Mouse (Mus musculus): ENCODE measurements at regions not wholly inside any gene's neighbourhood (a gene's known extent, or its start where the extent isn't known, plus 50 kb on each side); places are given as distances from the start of the nearest gene placed in this dataset.

- no peaks in the 10 kb centered on the region for H3K9me3 ChIP-seq (ENCODE audit: control insufficient read depth, low read length)
- no peaks in the 10 kb centered on the region for H3K4me1 ChIP-seq (replicated peaks; ENCODE audit: control insufficient read depth, insufficient read depth, low read length)
- no peak overlapping the region for H3K4me3 ChIP-seq (ENCODE audit: low read length)
- no peaks in the 10 kb centered on the region for H3K36me3 ChIP-seq (ENCODE audit: control insufficient read depth, insufficient read depth, low read length)
- H3K27me3 ChIP-seq (ENCODE audit: control insufficient read depth, insufficient read depth, low read depth, low read length), result no peaks in the 10 kb centered on the region
- H3K27ac ChIP-seq (ENCODE audit: low read length), result no peak overlapping the region
- ATAC-seq (ENCODE audit: low read depth), result peak; percentile 45; the same call in 1 of the 2 replicates
- no peak overlapping the region for H3K4me2 ChIP-seq (ENCODE audit: low read depth, low read length)
- H3K9ac ChIP-seq (ENCODE audit: low read length), result no peak overlapping the region
- WGBS, result 27% methylated on average over 6 of the region's 6 CpGs
Observed at GRCm38 (mm10) chr16:76694913-76695312, 318.6 kb upstream of the Usp25 start.

- Histone ChIP-seq H3K27ac (ENCODE audit: low read length) (no peak overlapping the region), H3K36me3 (ENCODE audit: control insufficient read depth, insufficient read depth, low read length) (no peaks in the 10 kb centered on the region), H3K4me2 (ENCODE audit: low read depth, low read length) (no peak overlapping the region), H3K9me3 (ENCODE audit: control insufficient read depth, low read length) (no peaks in the 10 kb centered on the region), H3K4me1 (replicated peaks; ENCODE audit: control insufficient read depth, insufficient read depth, low read length) (no peaks in the 10 kb centered on the region), H3K9ac (ENCODE audit: low read length) (no peak overlapping the region), H3K4me3 (ENCODE audit: low read length) (no peak overlapping the region), H3K27me3 (ENCODE audit: control insufficient read depth, insufficient read depth, low read depth, low read length) (no peaks in the 10 kb centered on the region)
- ATAC-seq (ENCODE audit: low read depth), result peak; percentile 89
- 76% methylated on average over 18 of the region's 18 CpGs for WGBS
Observed at GRCm38 (mm10) chr16:76687735-76688447, 314.3 kb upstream of the Nrip1 start.

GRCm38 (mm10) chr16:76685562-76685961 is 311.9 kb upstream of the Nrip1 start:
- no peaks in the 10 kb centered on the region for H3K36me3 ChIP-seq (ENCODE audit: control insufficient read depth, insufficient read depth, low read length)
- H3K4me3 ChIP-seq (ENCODE audit: low read length), result no peak overlapping the region
- H3K27ac ChIP-seq (ENCODE audit: low read length), result no peak overlapping the region
- ATAC-seq (ENCODE audit: low read depth), result no peak
- 61% methylated on average over 8 of the region's 8 CpGs for WGBS
- H3K4me2 ChIP-seq (ENCODE audit: low read depth, low read length), result no peak overlapping the region
- peaks cover 5% of the 10 kb centered on the region; the same call in 1 of the 2 replicates for H3K4me1 ChIP-seq (replicated peaks; ENCODE audit: control insufficient read depth, insufficient read depth, low read length)
- no peak overlapping the region for H3K9ac ChIP-seq (ENCODE audit: low read length)
- H3K9me3 ChIP-seq (ENCODE audit: control insufficient read depth, low read length), result no peaks in the 10 kb centered on the region
- no peaks in the 10 kb centered on the region for H3K27me3 ChIP-seq (ENCODE audit: control insufficient read depth, insufficient read depth, low read depth, low read length)

GRCm38 (mm10) chr16:76680061-76680911 is 306.7 kb upstream of the Nrip1 start:
- ATAC-seq (ENCODE audit: low read depth), result peak; percentile 89
- peak overlapping the region; percentile 64 for H3K4me2 ChIP-seq (ENCODE audit: low read depth, low read length)
- H3K4me1 ChIP-seq (replicated peaks; ENCODE audit: control insufficient read depth, insufficient read depth, low read length), result peaks cover 5% of the 10 kb centered on the region; the same call in 1 of the 2 replicates
- H3K27ac ChIP-seq (ENCODE audit: low read length), result peak overlapping the region; percentile 61
- no peaks in the 10 kb centered on the region for H3K27me3 ChIP-seq (ENCODE audit: control insufficient read depth, insufficient read depth, low read depth, low read length)
- WGBS, result 13% methylated on average over 19 of the region's 19 CpGs
- H3K9me3 ChIP-seq (ENCODE audit: control insufficient read depth, low read length), result peaks cover 3% of the 10 kb centered on the region; the same call in 1 of the 2 replicates
- H3K4me3 ChIP-seq (ENCODE audit: low read length), result peak overlapping the region; percentile 48
- no peaks in the 10 kb centered on the region for H3K36me3 ChIP-seq (ENCODE audit: control insufficient read depth, insufficient read depth, low read length)
- peak overlapping the region; percentile 53 for H3K9ac ChIP-seq (ENCODE audit: low read length)

GRCm38 (mm10) chr16:76678885-76679284 is 305.3 kb upstream of the Nrip1 start:
- WGBS, result 68% methylated on average over 3 of the region's 3 CpGs
- H3K27me3 ChIP-seq (ENCODE audit: control insufficient read depth, insufficient read depth, low read depth, low read length), result no peaks in the 10 kb centered on the region
- H3K9ac ChIP-seq (ENCODE audit: low read length), result no peak overlapping the region

GRCm38 (mm10) chr16:76669795-76670194 is 296.2 kb upstream of the Nrip1 start:
- Histone ChIP-seq H3K9ac (ENCODE audit: low read length) (no peak overlapping the region), H3K27ac (ENCODE audit: low read length) (no peak overlapping the region), H3K36me3 (ENCODE audit: control insufficient read depth, insufficient read depth, low read length) (no peaks in the 10 kb centered on the region), H3K4me2 (ENCODE audit: low read depth, low read length) (no peak overlapping the region), H3K4me1 (replicated peaks; ENCODE audit: control insufficient read depth, insufficient read depth, low read length) (no peaks in the 10 kb centered on the region), H3K9me3 (ENCODE audit: control insufficient read depth, low read length) (no peaks in the 10 kb centered on the region), H3K27me3 (ENCODE audit: control insufficient read depth, insufficient read depth, low read depth, low read length) (no peaks in the 10 kb centered on the region), H3K4me3 (ENCODE audit: low read length) (no peak overlapping the region)
- 82% methylated on average over 4 of the region's 4 CpGs for WGBS
- ATAC-seq (ENCODE audit: low read depth), result no peak

More at GRCm38 (mm10) chr16:76678885-76679284, 305.3 kb upstream of the Nrip1 start:
- no peak for ATAC-seq (ENCODE audit: low read depth)
- Histone ChIP-seq H3K9me3 (ENCODE audit: control insufficient read depth, low read length) (peaks cover 3% of the 10 kb centered on the region; the same call in 1 of the 2 replicates), H3K4me2 (ENCODE audit: low read depth, low read length) (no peak overlapping the region), H3K27ac (ENCODE audit: low read length) (no peak overlapping the region), H3K4me1 (replicated peaks; ENCODE audit: control insufficient read depth, insufficient read depth, low read length) (peaks cover 5% of the 10 kb centered on the region; the same call in 1 of the 2 replicates), H3K4me3 (ENCODE audit: low read length) (no peak overlapping the region), H3K36me3 (ENCODE audit: control insufficient read depth, insufficient read depth, low read length) (no peaks in the 10 kb centered on the region)

GRCm38 (mm10) chr16:76667046-76667445 is 293.4 kb upstream of the Nrip1 start:
- Histone ChIP-seq H3K27ac (ENCODE audit: low read length) (no peak overlapping the region), H3K36me3 (ENCODE audit: control insufficient read depth, insufficient read depth, low read length) (no peaks in the 10 kb centered on the region), H3K9ac (ENCODE audit: low read length) (no peak overlapping the region), H3K4me2 (ENCODE audit: low read depth, low read length) (no peak overlapping the region), H3K9me3 (ENCODE audit: control insufficient read depth, low read length) (no peaks in the 10 kb centered on the region), H3K27me3 (ENCODE audit: control insufficient read depth, insufficient read depth, low read depth, low read length) (no peaks in the 10 kb centered on the region), H3K4me1 (replicated peaks; ENCODE audit: control insufficient read depth, insufficient read depth, low read length) (no peaks in the 10 kb centered on the region), H3K4me3 (ENCODE audit: low read length) (no peak overlapping the region)
- WGBS, result 60% methylated on average over 3 of the region's 3 CpGs
- no peak for ATAC-seq (ENCODE audit: low read depth)

- 33% methylated on average over 3 of the region's 3 CpGs for WGBS
- ATAC-seq (ENCODE audit: low read depth), result no peak
- Histone ChIP-seq H3K4me3 (ENCODE audit: low read length) (no peak overlapping the region), H3K9me3 (ENCODE audit: control insufficient read depth, low read length) (no peaks in the 10 kb centered on the region), H3K27me3 (ENCODE audit: control insufficient read depth, insufficient read depth, low read depth, low read length) (no peaks in the 10 kb centered on the region), H3K4me1 (replicated peaks; ENCODE audit: control insufficient read depth, insufficient read depth, low read length) (no peaks in the 10 kb centered on the region), H3K36me3 (ENCODE audit: control insufficient read depth, insufficient read depth, low read length) (no peaks in the 10 kb centered on the region), H3K27ac (ENCODE audit: low read length) (no peak overlapping the region), H3K9ac (ENCODE audit: low read length) (no peak overlapping the region), H3K4me2 (ENCODE audit: low read depth, low read length) (no peak overlapping the region)
Observed at GRCm38 (mm10) chr16:76655106-76655505, 281.5 kb upstream of the Nrip1 start.

- H3K9me3 ChIP-seq (ENCODE audit: control insufficient read depth, low read length), result no peaks in the 10 kb centered on the region
- no peaks in the 10 kb centered on the region for H3K27me3 ChIP-seq (ENCODE audit: control insufficient read depth, insufficient read depth, low read depth, low read length)
- H3K27ac ChIP-seq (ENCODE audit: low read length), result no peak overlapping the region
- 87% methylated on average over 6 of the region's 6 CpGs for WGBS
- no peaks in the 10 kb centered on the region for H3K36me3 ChIP-seq (ENCODE audit: control insufficient read depth, insufficient read depth, low read length)
- no peak overlapping the region for H3K9ac ChIP-seq (ENCODE audit: low read length)
- no peak overlapping the region for H3K4me2 ChIP-seq (ENCODE audit: low read depth, low read length)
- H3K4me1 ChIP-seq (replicated peaks; ENCODE audit: control insufficient read depth, insufficient read depth, low read length), result no peaks in the 10 kb centered on the region
- no peak overlapping the region for H3K4me3 ChIP-seq (ENCODE audit: low read length)
- ATAC-seq (ENCODE audit: low read depth), result no peak
Observed at GRCm38 (mm10) chr16:76644281-76644680, 270.7 kb upstream of the Nrip1 start.

Measured in lung, embryonic 16.5 days (tissue).